Mouse (Mus musculus) heart, embryonic 10.5 days (tissue): ENCODE data around the gene Dusp5. TPM values are rescaled to one million over a fixed set of nuclear protein-coding genes. Genes with fewer than 3 reads are reported as not detected.

Source experiments
- DNase-seq: peaks from one replicate; pipeline ENCODE4 v3.0.0-alpha.2; 2017; ENCODE audit warnings: low spot score
- H3K27ac ChIP-seq: fragments of 300-500 bp; sonication (generic); 2 replicates; pipeline ENCODE4 v1.5.1; 2016; ENCODE audit warnings: mild to moderate bottlenecking
- H3K27me3 ChIP-seq: fragments of 300-500 bp; sonication (generic); 2 replicates; pipeline ENCODE4 v1.6.1; 2016; ENCODE audit warnings: mild to moderate bottlenecking; ENCODE audit not compliant: poor library complexity, insufficient read depth, severe bottlenecking
- H3K36me3 ChIP-seq: fragments of 300-500 bp; sonication (generic); 2 replicates; pipeline ENCODE4 v1.6.1; 2016; ENCODE audit warnings: mild to moderate bottlenecking, moderate library complexity
- H3K4me1 ChIP-seq: fragments of 300-500 bp; sonication (generic); 2 replicates; pipeline ENCODE4 v1.6.1; 2016; ENCODE audit warnings: mild to moderate bottlenecking
- H3K4me3 ChIP-seq: fragments of 300-500 bp; sonication (generic); 2 replicates; pipeline ENCODE4 v1.5.1; 2016; ENCODE audit warnings: mild to moderate bottlenecking, moderate library complexity
- H3K9me3 ChIP-seq: fragments of 300-500 bp; sonication (generic); 2 replicates; pipeline ENCODE4 v1.6.1; 2016; ENCODE audit warnings: mild to moderate bottlenecking, moderate library complexity
- WGBS: fragments of 180-500 bp; shearing (Covaris S2); methylation state at CpG from one replicate; pipeline ENCODE4 v1.1.7; 2016; 5-methylcytosine and 5-hydroxymethylcytosine counted together
- polyA plus RNA-seq: library from polyadenylated mRNA; unstranded; fragments of >200 nt; fragmentation: Nextera tagmentation; extraction: Ambion mirVana; gene quantifications from 2 replicates; pipeline ENCODE4 v1.2.1, GENCODE M21; 2016

Dusp5 gene
- polyA plus RNA-seq, 1 experiment from 2014 or later: 15.9 TPM

DNA sequence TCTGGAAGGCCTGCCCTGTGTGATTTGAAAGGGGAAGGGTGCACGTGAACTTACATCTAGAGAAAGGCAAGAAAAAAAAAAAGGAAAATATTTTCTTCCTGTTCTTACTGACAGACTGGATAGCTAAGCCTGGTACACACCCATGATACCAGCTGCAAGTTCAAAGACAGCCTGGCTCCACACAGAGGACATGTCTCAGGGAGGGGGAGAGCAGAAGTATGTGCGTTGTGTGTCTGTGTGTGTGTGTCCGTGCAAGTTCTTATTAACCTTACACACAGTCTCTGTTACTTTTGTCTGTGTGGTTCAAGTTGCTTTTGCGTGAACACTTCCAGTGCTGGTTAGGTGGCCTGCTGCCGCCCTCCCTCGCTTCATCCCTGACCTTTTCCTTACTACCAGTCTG, 7.3 kb downstream of the Dusp5 start:
- 80% methylated on average over 6 of the region's 6 CpGs for WGBS
- Histone ChIP-seq H3K9me3 (no peaks in the 10 kb centered on the region), H3K27me3 (no peaks in the 10 kb centered on the region; the same call in 1 of the 2 replicates), H3K27ac (no peak overlapping the region), H3K4me3 (no peak overlapping the region), H3K4me1 (peaks cover 33% of the 10 kb centered on the region), H3K36me3 (peaks cover 62% of the 10 kb centered on the region)
- DNase-seq: no peak

DNA sequence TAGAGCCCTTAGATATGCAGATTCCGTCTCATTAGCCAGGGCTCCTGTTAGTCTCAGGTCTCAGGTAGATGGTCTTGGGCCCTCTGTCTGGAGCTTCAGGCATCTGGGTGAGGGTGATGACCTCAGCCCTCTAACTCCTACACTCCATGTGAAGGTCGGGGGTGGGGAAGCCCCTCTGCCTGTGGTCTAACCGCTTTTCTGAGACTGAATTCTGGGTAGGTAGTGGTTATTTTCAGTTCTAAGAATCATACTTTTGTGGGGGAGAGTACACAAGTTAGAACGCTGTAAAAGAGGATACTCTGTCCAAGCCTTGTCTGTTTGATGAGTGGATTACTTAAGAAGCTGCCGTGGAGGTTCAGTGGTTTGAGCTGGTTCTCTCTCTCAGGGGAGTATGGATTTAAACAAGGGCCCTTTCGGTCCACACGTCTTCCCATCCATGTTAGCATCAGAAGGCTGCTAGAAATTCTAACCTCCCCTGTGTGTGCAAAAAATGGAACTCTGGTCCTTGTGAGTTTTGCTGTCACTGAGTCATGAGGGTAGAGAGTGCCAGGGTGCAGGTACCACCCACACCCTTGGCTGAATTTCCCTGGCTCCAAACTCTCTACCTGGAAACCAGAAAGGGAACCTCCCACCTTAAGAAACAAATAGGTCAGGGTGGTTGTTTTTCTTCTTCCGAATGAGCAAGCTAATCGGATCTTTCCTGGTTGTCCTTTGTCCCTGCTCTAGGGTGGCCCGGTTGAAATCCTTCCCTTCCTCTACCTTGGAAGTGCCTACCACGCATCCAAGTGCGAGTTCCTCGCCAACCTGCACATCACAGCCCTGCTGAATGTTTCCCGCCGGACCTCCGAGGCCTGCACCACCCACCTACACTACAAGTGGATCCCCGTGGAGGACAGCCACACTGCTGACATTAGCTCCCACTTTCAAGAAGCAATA, 8.1 kb downstream of the Dusp5 start:
- Histone ChIP-seq H3K27ac (no peak overlapping the region), H3K4me1 (peaks cover 25% of the 10 kb centered on the region), H3K4me3 (no peak overlapping the region), H3K27me3 (no peaks in the 10 kb centered on the region; the same call in 1 of the 2 replicates), H3K9me3 (no peaks in the 10 kb centered on the region), H3K36me3 (peaks cover 69% of the 10 kb centered on the region)
- DNase-seq: no peak
- WGBS: 78% methylated on average over 17 of the region's 17 CpGs

DNA sequence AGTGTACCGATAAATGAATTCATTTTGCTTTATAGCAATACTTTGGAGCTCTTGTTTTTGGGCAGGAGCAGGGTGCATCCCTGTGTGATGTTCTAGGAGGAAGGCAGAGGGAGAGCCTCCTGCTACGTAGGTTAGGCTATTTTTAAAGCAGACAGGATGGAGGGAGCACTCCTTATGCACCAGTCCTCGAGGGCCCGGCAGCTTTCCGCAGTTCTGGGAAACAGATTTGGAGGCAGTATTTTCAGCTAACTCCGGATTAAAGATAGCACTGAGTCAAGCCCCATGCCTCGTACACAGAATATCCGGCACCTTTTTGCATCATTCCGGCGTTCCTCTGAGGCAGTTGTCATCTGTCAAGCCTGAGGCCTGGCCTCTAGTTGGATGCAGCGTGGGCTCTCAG, 9.1 kb downstream of the Dusp5 start:
- DNase-seq: no peak
- Histone ChIP-seq H3K27ac (no peak overlapping the region), H3K4me1 (peaks cover 17% of the 10 kb centered on the region), H3K9me3 (no peaks in the 10 kb centered on the region), H3K4me3 (no peak overlapping the region), H3K36me3 (peaks cover 78% of the 10 kb centered on the region), H3K27me3 (no peaks in the 10 kb centered on the region)
- WGBS: 73% methylated on average over 11 of the region's 11 CpGs

DNA sequence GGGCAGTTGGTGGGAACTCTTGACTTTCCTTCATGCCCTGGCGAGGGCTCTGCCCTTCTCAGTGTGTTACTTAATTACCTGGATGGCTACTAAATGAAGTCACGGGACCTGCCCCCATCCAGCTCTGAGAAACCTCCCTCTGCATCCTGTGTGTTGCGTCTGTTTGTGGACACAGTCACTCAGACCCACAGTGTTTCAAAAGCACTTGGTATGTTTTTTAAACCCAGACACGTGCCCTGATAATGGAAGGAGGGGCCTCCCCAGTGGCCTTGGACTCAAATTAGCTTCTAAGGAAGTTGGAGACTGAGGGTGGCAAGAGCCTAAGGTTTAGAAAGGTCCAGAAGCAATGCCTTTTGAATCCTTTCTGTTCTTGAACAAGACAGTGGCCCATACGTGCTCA, 9.9 kb downstream of the Dusp5 start:
- Histone ChIP-seq H3K4me1 (peaks cover 17% of the 10 kb centered on the region), H3K9me3 (no peaks in the 10 kb centered on the region), H3K27ac (no peak overlapping the region), H3K4me3 (no peak overlapping the region), H3K36me3 (peaks cover 82% of the 10 kb centered on the region), H3K27me3 (no peaks in the 10 kb centered on the region)
- DNase-seq: no peak
- WGBS: 66% methylated on average over 5 of the region's 5 CpGs

DNA sequence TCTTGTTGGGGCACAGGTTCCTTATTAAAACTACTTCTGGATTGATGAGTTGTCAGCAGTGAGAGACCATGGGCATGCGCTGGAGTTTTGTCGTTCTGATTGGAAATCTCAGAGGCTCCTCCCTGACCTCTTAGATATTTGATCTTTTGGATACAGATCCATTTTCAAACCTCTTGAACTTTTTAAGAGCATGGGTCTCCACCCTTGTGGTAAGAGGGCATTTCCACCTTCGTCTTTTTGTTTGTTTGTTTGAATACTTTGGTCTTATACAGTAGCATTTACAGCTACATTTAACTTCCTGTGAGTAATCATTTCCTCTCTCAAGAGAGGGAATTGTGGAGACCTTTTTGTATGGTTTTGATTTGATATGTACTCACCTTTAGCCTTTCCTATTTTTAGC, 10.4 kb downstream of the Dusp5 start:
- Histone ChIP-seq H3K4me1 (peaks cover 17% of the 10 kb centered on the region), H3K27me3 (no peaks in the 10 kb centered on the region), H3K27ac (no peak overlapping the region), H3K36me3 (peaks cover 78% of the 10 kb centered on the region), H3K9me3 (no peaks in the 10 kb centered on the region), H3K4me3 (no peak overlapping the region)
- 77% methylated on average over 3 of the region's 3 CpGs for WGBS
- no peak for DNase-seq

DNA sequence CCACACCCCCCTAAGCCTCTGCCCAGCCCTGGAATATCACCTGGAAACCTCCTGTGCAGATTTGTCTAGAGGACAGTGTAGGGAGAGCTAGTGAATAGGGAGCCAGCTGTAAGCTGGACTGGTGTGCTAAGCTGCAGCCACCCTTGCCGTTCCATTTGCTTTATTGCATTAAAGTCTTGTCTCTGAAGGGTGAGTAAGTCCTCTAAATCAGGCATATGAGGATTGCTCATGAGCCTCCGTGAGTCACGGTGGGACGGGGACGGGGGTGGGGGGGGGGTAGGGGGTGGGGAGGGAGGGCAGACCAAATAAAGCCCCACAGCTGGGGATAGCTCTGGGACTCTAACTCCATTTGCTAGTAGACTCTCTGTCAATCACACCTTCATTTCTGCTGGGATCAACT, 14.7 kb downstream of the Dusp5 start:
- WGBS: 34% methylated on average over 5 of the region's 5 CpGs
- H3K4me1 ChIP-seq: peaks cover 16% of the 10 kb centered on the region
- no peaks in the 10 kb centered on the region for H3K27me3 ChIP-seq
- peaks cover 41% of the 10 kb centered on the region for H3K36me3 ChIP-seq
- H3K4me3 ChIP-seq: no peak overlapping the region
- H3K9me3 ChIP-seq: no peaks in the 10 kb centered on the region
- no peak overlapping the region for H3K27ac ChIP-seq
- no peak for DNase-seq

DNA sequence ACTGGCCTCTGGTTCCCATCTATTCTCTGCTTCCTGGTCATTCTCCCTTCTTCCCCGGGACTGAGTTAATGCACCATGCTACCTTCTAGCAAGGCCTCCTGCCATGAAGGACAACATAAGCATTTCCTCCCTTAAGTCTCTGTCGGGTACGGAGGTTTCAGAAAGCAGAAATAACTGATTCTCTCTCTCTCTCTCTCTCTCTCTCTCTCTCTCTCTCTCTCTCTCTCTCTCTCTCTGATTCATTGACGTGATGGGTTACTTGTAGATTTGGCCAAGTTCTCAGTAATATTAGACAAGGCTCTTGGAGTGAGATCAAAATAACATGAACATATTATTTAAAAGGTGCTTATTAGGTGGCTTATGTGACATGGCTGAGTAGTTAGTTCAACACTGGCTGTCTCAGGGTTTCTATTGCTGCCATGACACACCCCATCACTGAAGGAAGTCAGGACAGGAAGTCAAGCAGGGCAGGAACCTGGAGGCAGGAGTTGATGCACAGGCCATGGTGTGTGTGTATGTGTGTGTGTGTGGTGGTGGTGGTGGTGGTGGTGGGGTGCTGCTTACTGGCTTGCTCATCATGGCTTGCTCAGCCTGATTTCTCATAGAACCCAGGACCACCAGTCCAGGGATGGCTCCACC, 16.1 kb downstream of the Dusp5 start:
- DNase-seq: no peak
- peaks cover 30% of the 10 kb centered on the region for H3K36me3 ChIP-seq
- no peak overlapping the region for H3K4me3 ChIP-seq
- no peak overlapping the region for H3K27ac ChIP-seq
- H3K27me3 ChIP-seq: no peaks in the 10 kb centered on the region
- WGBS: 64% methylated on average over 4 of the region's 4 CpGs
- H3K9me3 ChIP-seq: no peaks in the 10 kb centered on the region
- H3K4me1 ChIP-seq: peaks cover 10% of the 10 kb centered on the region

DNA sequence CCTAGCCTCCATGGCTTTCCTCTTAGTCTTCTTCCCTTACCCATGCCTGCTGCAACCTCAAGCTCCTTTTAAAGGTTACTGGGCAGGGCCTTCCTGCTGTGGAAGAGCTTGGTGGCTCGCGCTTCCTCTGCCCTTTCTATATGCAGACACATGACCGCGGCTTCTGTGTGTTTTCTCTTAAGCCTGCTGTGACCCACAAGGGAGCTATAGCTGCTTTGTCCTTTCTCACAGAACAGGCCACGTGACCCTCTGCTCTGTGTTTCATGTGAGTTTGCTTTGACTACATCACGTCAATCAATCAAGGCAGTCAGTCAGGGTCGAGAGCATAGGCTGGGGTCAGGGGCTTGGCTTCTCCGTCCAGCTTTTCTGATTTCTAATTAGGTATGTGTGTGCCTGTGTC, 18.7 kb downstream of the Dusp5 start:
- DNase-seq: no peak
- peaks cover 24% of the 10 kb centered on the region for H3K4me1 ChIP-seq
- H3K27ac ChIP-seq: no peak overlapping the region; the same call in 1 of the 2 replicates
- H3K4me3 ChIP-seq: no peak overlapping the region
- WGBS: 59% methylated on average over 8 of the region's 8 CpGs
- peaks cover 8% of the 10 kb centered on the region for H3K36me3 ChIP-seq
- no peaks in the 10 kb centered on the region for H3K9me3 ChIP-seq
- H3K27me3 ChIP-seq: no peaks in the 10 kb centered on the region

DNA sequence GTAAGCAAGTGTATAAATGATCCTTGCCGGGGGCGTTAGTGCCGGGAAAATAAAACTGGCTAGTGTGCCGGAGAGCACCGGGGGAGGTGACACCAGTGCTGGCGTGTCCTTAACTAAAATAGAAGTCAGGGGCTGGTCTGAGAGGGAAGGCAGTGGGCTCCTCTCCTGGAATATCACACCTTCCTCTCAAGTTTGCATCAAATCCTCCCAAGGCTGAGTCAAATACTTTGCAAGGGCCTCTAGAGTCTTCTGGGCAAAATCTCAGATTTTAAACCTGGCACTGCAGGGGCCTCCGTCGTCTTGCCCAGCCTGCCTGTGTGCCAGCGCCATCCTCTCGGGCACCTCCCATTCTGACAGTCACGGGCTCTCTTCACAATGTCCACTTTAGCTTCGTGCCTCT, 22.1 kb downstream of the Dusp5 start:
- no peak for DNase-seq
- peaks cover 46% of the 10 kb centered on the region for H3K4me1 ChIP-seq
- no peak overlapping the region for H3K27ac ChIP-seq
- WGBS: 70% methylated on average over 12 of the region's 12 CpGs
- no peaks in the 10 kb centered on the region for H3K27me3 ChIP-seq
- no peak overlapping the region for H3K4me3 ChIP-seq
- H3K36me3 ChIP-seq: no peaks in the 10 kb centered on the region
- no peaks in the 10 kb centered on the region for H3K9me3 ChIP-seq

DNA sequence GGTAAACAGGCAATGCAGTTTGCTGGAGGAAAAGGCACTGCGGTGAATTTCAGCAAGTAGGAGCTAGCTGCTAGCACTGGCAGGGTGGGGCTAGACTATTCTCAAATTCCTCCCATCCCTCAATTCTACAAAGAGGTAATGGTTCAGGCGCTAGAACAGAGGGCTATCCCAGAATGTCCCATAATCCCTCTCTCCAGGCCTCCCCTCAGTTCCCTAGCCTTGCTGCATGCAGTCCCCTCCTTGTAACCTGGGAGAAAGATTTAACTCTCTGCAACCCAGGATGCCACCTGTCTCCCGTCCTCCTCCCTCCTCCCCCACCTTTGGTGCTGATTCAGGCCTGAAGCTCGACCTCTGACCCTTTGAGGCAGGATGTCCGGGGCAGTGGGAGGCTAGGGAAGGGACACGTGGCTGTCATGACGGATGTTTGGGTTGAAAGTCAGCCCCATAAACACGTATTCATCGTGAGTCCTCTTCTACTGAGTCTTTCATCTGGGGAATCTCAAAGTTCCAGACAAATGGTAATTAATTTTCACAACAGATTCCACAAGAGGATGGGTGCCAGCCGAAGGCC, 23.4 kb downstream of the Dusp5 start:
- H3K4me1 ChIP-seq: peaks cover 52% of the 10 kb centered on the region
- H3K27ac ChIP-seq: peak overlapping the region; percentile 31; the same call in 1 of the 2 replicates
- no peaks in the 10 kb centered on the region for H3K9me3 ChIP-seq
- H3K27me3 ChIP-seq: no peaks in the 10 kb centered on the region
- no peak for DNase-seq
- H3K36me3 ChIP-seq: no peaks in the 10 kb centered on the region
- no peak overlapping the region for H3K4me3 ChIP-seq
- WGBS: 32% methylated on average over 10 of the region's 10 CpGs

DNA sequence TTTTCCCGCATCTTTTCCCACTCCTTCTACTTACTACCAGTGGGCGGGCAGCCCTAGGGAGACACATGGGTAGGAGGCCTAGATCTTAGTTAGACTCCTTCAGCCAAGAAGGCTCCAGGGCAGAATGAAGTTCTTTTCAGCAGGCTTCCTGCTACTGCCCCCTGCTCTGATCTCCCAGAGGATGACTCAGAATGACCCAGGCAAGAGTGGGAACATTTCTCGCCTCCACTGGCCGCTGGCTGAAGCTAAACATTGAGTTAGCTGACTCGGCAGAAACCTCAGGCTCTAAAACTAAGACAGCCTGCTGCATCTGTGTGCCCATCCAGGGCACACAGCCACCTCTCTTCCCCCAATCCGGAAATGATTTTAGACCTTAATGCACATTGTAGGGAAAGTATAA, 23.9 kb downstream of the Dusp5 start:
- Histone ChIP-seq H3K36me3 (no peaks in the 10 kb centered on the region), H3K27ac (0 out of 2 replicates have a peak overlapping the region, but pooled peaks have one; percentile 23), H3K27me3 (no peaks in the 10 kb centered on the region), H3K4me3 (no peak overlapping the region), H3K9me3 (no peaks in the 10 kb centered on the region), H3K4me1 (peaks cover 52% of the 10 kb centered on the region)
- no peak for DNase-seq
- WGBS: 37% methylated on average over 6 of the region's 6 CpGs

DNA sequence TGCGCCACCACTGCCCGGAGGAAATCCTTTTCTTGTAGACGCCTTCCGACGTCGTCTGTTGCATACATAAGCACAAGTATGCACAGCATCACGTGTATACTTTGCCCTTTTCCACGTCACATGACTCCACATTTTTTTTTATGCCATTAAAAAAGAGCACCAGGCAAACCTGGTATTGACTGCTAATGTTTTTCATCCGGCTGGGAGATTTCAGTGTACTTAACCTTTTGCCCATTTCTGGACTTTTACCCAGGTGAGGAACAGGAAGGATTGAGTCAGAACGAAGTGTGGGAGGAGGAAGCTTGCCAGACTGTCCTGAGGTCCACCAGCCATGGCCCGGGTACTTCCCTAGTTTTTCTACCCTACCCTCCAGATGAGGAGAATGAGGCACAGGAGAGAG, 25.5 kb downstream of the Dusp5 start:
- Histone ChIP-seq H3K27ac (no peak overlapping the region), H3K9me3 (no peaks in the 10 kb centered on the region), H3K36me3 (no peaks in the 10 kb centered on the region), H3K4me1 (peaks cover 51% of the 10 kb centered on the region), H3K4me3 (no peak overlapping the region), H3K27me3 (no peaks in the 10 kb centered on the region)
- no peak for DNase-seq
- 86% methylated on average over 11 of the region's 11 CpGs for WGBS

DNA sequence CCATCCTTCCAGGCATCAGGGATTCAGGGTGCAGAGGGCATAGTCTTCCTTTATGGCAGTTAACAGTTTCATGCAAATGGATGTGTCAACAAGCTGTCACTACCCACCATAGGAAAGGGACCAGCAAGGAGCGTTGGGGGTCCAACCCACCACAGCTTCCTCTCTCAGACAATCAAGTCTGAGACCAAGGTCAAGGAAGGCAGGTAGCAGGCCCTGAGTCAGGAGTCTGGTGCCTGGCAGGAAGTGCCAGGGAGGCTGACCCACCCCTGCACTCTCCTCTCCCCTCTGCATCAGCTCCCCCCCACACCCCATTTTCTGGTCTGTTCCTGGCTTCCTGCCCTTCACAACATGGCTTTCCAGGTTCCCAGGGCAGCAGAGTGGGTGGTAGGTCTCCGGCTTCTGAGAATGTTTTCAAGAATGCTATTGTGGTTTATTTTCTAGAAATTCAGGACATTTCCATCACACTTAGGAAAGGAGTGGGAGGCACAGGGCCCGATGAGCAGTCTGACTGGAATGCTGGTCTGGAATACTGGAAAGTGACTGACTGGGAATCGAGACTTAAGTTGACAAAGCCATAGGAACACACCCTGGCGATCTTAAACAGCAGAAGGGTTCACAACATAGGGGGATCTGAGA, 26.2 kb downstream of the Dusp5 start:
- no peak overlapping the region for H3K4me3 ChIP-seq

More for the DNA sequence above, 26.2 kb downstream of the Dusp5 start:
- H3K9me3 ChIP-seq: no peaks in the 10 kb centered on the region
- H3K27me3 ChIP-seq: no peaks in the 10 kb centered on the region
- no peak for DNase-seq
- no peaks in the 10 kb centered on the region for H3K36me3 ChIP-seq
- WGBS: 71% methylated on average over 5 of the region's 5 CpGs
- peak overlapping the region; percentile 16; the same call in 1 of the 2 replicates for H3K27ac ChIP-seq
- H3K4me1 ChIP-seq: peaks cover 51% of the 10 kb centered on the region
